Mouse (Mus musculus) frontal cortex, postnatal 14 days (tissue): ENCODE results near the gene Kcne1.
A peak's percentile ranks its signal among the peaks of the same experiment; 100 is the strongest.

Experiments
- DNase-seq, 2 experiments: peaks; one replicate each; pipeline ENCODE4 v3.0.0; 2022; ENCODE audit warnings: low spot score in 2 of 2

Kcne1 gene

DNA sequence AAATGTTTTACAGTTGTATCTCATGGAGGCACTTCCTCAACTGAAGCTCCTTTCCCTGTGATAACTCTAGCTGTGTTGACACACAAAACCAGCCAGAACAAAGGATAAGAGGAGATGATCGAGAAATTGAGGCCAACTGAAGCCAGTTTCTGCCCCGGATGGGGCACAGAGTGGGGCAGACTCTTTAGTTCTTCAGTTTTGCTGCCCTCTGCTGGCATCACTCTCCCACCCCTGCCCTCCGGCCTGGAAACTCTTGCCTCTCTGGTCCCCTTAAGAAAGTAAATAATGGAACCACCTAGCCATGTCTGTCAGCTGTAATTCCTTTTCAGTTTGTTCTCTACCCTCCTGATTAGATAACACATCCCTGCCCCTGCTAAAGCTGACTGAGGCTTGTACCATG is 51.3 kb downstream of the Kcne1 start:
- DNase-seq, result no peak

DNA sequence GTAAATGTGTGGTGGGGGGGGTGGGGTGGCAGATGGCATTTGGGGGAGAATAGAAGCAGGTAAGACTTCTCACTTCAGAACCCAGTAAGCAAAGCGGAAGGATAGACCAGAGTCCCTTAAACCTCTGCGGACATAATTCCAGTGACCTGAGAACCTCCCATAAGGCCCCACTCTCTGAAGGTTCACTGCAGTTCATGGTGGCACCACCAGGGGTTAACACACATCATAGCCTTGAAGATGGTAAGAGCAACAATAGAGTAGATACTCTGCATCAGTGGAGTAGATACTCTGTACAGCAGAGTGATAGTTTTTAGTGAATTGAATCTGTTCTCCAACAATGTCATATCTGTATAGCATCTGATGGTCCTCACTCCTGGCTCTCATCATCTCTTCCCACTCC is 53.7 kb downstream of the Kcne1 start:
- no peak for DNase-seq

DNA sequence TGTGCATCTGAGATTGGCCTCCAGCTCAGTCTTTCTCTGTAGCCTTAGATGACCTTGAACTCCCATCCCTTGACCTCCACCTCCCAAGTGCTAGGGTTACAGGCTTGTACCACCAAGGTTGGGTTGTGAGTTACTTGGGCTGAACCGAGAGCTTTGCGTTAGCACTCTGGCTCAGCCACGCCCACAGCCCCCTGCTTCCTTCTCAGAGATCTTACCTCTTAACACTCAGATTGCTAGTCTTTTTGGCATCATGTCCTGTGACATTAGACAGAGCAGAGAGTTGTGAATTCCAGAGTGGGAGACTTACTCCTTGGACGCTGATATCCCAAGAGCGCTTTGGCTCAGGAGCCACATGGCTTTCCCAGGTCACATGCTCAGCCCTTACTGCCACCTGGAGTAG is 56.8 kb downstream of the Kcne1 start:
- DNase-seq, result no peak

DNA sequence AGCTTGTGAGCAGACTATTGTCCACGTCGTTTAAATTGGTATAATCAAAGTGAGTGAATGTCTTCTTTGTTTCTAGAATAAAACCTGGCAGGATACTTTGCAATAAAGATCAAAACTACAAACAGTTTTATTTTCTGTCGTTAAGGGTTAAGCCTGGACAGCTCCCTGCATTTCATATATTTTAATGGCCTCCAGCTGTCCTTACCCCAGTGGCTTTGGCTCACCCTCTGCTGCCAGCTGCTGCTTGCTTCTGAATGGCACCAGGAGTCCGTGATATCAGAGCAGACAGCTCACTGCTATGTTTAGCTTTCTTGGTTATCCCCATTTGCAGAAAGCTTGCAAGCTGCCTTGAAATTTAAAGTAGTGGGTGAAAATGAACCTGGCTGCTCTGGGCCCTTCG is 57.3 kb downstream of the Kcne1 start:
- no peak for DNase-seq

DNA sequence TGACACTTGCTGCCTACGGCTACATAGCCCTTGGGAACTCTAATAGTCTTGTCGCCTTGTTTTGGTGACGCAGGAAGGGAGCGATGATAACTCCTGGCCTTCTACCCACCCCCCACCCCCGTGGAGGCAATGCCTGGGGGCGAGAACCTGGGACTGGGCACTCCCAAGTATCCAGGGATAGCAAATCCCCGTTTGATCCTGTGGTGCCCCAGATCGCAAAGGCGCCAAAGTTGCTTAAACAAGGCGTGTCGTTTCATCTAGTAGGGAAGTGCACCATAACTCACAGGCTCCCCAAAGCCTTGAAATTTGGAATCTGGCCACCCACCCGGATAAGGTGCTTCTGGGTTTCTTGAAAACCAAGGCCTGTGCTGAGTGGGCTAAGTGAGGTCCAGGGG is 57.9 kb downstream of the Kcne1 start:
- DNase-seq, result no peak

DNA sequence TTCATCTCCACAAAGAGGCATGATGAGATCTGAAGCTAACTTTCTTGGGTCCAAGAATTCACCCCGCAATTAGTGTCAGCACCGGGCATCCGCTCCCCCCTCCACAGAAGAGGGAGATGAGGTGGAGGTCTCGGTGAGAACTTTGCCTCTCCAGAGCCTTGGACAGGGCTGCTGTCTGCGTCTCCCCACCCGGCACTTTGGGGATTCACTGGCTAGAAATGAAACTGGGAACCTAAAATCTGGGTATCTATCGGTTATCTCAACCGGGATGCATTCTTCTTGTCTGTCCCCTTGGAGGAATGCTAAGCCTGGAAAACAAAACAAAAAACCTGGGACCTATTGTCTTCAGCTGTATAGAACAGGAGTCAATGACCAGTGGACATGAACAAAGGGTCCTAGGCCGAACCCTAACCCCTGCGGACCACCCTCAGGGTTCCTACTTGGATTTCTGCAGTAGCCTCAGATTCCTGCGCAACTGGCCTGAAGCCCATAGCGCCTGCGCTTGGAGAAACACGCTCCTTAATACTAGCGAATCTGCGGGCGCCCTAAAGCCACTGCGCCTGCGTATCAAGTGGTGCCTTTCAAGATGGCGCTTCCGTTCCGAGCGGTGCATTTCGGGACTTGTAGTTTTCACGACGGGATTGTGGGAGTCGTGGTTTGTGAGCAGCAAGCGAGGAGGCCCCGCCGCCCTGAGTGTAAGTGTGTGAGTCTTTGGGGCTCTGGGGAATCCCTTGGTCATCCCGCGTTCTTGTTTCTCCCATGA is 58.4 kb downstream of the Kcne1 start, which contains the start of gene Smim11:
Smim11 (plus strand) TSS at position 638 of the 763 bp plus-strand sequence.
- peak; percentile 91 to 92 for DNase-seq
